Mouse (Mus musculus): Measurements from ENCODE around the gene Tshz2. TPM values are rescaled to one million over a fixed set of nuclear protein-coding genes. Genes with fewer than 3 reads are reported as not detected.

Tshz2 gene
- polyA plus RNA-seq, 1 experiment from 2014 or later: 7.2 TPM

DNA sequence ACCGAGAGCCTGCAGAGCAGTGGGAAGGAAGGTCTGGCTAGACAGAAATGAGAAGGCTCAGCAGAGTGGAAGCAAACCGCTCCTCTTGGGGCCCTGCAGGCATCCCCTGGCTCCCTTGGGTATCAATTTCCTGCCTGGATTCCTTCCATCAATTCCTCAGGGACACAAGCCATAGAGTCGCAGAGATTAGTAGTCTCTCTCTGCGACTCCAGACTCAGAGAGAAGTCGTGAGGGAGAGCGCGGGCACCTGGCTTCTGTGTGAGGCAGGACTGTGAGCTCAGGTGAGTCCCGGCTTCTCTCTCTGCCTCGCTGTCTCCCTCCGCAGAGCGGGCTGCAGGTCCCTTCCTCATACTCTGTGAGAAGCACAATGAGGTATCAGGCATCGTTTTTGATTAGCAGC, 363.2 kb downstream of the Tshz2 start:
- ATAC-seq (ENCODE audit: low read depth): no peak
- H3K36me3 ChIP-seq (ENCODE audit: control insufficient read depth, insufficient read depth, low read length): no peaks in the 10 kb centered on the region
- no peaks in the 10 kb centered on the region; the same call in 1 of the 2 replicates for H3K27me3 ChIP-seq (ENCODE audit: control insufficient read depth, insufficient read depth, low read depth, low read length)
- peak overlapping the region; percentile 57 for H3K9ac ChIP-seq (ENCODE audit: low read length)
- 22% methylated on average over 12 of the region's 12 CpGs for WGBS
- H3K4me2 ChIP-seq (ENCODE audit: low read depth, low read length): peak overlapping the region; percentile 36
- H3K4me1 ChIP-seq (replicated peaks; ENCODE audit: control insufficient read depth, insufficient read depth, low read length): peaks cover 24% of the 10 kb centered on the region
- 0 out of 2 replicates have a peak overlapping the region, but pooled peaks have one; percentile 18 for H3K4me3 ChIP-seq (ENCODE audit: low read length)
- peak overlapping the region; percentile 7; the same call in 1 of the 2 replicates for H3K27ac ChIP-seq (ENCODE audit: low read length)
- H3K9me3 ChIP-seq (ENCODE audit: control insufficient read depth, low read length): no peaks in the 10 kb centered on the region

DNA sequence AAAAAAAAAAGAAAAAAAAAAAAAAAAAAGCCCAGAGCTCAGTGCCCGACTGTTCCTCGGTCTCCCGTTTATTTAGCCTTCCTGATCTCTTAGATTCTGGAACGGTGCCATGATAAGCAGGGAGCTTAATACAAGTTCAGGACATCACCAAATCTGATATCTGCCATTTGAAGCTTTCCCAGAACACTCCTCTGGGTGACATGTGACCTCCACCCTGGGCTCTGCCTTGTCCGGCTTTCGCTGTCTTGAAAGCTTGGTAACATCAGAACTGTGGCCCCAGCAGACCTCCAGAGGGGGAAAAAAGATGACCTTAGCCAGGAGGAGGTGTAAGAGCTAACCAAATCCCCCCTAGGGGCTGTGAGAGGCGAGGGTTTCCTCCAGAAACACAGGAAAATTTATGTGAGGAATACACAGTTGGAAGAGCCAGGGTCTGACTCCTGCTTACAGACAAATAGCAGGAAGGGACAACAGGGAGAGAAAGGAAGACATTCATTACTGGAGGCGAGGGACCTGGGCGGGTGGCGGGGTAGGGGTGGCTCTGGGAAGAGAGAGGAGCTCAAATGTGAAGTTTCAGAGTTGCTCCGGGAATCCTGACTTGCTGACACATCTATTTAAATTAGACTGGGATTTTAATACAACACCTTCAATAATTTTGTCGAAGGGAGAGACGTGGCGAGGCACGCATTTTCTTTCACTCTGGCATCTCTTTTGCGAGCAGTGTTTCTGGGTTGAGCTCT, 363.9 kb downstream of the Tshz2 start:
- peaks cover 24% of the 10 kb centered on the region for H3K4me1 ChIP-seq (replicated peaks; ENCODE audit: control insufficient read depth, insufficient read depth, low read length)

DNA sequence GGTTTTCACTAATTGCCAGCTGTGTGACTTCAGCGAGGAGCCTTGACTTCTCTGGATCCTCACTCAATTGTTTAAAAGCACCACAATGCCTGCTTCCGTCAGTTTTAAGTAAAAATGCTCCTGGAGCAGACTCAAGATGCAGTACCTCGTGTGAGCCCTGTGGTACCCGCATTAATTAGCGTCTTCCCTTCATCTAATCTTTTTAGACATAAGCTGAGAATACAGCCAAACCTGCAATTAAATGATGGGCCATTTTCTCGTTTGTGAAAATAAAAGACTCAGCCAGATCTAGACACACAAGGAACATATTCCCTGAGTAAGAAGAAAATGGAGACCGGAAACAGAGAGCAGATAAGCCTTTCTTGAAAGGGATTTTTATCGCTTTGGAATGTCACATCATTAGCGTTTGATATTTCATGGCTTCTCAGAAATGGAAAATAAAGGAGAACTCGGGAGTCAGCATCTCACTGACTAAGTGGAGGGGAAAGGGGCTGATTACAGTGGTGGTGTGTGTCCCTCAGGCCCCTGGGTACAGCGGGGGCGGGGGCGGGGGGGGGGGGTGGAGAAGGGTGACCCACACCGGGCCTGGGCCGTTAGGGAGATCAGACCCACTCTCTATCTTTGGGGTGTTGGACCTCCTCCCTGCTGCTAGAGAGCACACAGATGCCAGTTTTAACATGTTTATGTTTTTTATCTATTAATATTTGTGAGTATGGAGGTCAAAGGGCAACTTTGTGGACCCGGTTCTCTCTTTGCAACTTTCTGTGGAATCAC, 364.6 kb downstream of the Tshz2 start:
- Histone ChIP-seq H3K4me2 (ENCODE audit: low read depth, low read length) (no peak overlapping the region), H3K9ac (ENCODE audit: low read length) (no peak overlapping the region), H3K4me3 (ENCODE audit: low read length) (no peak overlapping the region), H3K4me1 (replicated peaks; ENCODE audit: control insufficient read depth, insufficient read depth, low read length) (peaks cover 26% of the 10 kb centered on the region), H3K36me3 (ENCODE audit: control insufficient read depth, insufficient read depth, low read length) (no peaks in the 10 kb centered on the region), H3K27ac (ENCODE audit: low read length) (no peak overlapping the region), H3K9me3 (ENCODE audit: control insufficient read depth, low read length) (no peaks in the 10 kb centered on the region), H3K27me3 (ENCODE audit: control insufficient read depth, insufficient read depth, low read depth, low read length) (no peaks in the 10 kb centered on the region; the same call in 1 of the 2 replicates)
- 0 out of 2 replicates have a peak, but pooled peaks have one; percentile 13 for ATAC-seq (ENCODE audit: low read depth)
- 48% methylated on average over 16 of the region's 16 CpGs for WGBS

More for the DNA sequence above, 363.9 kb downstream of the Tshz2 start:
- Histone ChIP-seq H3K27me3 (ENCODE audit: control insufficient read depth, insufficient read depth, low read depth, low read length) (no peaks in the 10 kb centered on the region; the same call in 1 of the 2 replicates), H3K27ac (ENCODE audit: low read length) (peak overlapping the region; percentile 4; the same call in 1 of the 2 replicates), H3K4me3 (ENCODE audit: low read length) (no peak overlapping the region), H3K9ac (ENCODE audit: low read length) (no peak overlapping the region), H3K4me2 (ENCODE audit: low read depth, low read length) (peak overlapping the region; percentile 36), H3K9me3 (ENCODE audit: control insufficient read depth, low read length) (no peaks in the 10 kb centered on the region), H3K36me3 (ENCODE audit: control insufficient read depth, insufficient read depth, low read length) (no peaks in the 10 kb centered on the region)
- peak; percentile 32; the same call in 1 of the 2 replicates for ATAC-seq (ENCODE audit: low read depth)
- WGBS: 32% methylated on average over 16 of the region's 16 CpGs

DNA sequence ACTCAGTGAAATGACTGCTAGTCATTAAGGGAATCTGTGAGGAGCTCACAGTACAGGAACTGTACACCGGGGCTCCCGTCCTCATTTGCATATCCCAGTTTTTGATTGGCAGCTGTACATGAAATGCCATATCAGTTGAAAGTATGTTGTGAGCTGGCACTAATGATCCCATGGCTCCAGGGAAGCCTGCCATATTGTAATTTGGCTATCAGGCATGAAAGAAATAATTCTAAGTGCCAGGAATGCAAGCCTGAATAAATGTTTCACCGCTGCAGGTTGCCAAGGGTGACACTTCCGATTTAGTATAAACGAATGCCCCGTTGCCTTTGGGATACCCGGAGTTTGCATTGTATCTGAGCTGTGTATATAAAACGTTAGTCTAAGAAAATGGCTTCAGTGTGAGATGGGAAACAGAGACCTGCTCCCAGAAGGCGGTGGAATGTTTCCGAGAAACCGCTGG, 366.1 kb downstream of the Tshz2 start:
- 41% methylated on average over 11 of the region's 11 CpGs for WGBS
- Histone ChIP-seq H3K27ac (ENCODE audit: low read length) (no peak overlapping the region), H3K9me3 (ENCODE audit: control insufficient read depth, low read length) (no peaks in the 10 kb centered on the region), H3K4me1 (replicated peaks; ENCODE audit: control insufficient read depth, insufficient read depth, low read length) (peaks cover 32% of the 10 kb centered on the region), H3K9ac (ENCODE audit: low read length) (no peak overlapping the region), H3K36me3 (ENCODE audit: control insufficient read depth, insufficient read depth, low read length) (no peaks in the 10 kb centered on the region), H3K4me2 (ENCODE audit: low read depth, low read length) (no peak overlapping the region), H3K27me3 (ENCODE audit: control insufficient read depth, insufficient read depth, low read depth, low read length) (no peaks in the 10 kb centered on the region; the same call in 1 of the 2 replicates), H3K4me3 (ENCODE audit: low read length) (no peak overlapping the region)
- no peak for ATAC-seq (ENCODE audit: low read depth)

DNA sequence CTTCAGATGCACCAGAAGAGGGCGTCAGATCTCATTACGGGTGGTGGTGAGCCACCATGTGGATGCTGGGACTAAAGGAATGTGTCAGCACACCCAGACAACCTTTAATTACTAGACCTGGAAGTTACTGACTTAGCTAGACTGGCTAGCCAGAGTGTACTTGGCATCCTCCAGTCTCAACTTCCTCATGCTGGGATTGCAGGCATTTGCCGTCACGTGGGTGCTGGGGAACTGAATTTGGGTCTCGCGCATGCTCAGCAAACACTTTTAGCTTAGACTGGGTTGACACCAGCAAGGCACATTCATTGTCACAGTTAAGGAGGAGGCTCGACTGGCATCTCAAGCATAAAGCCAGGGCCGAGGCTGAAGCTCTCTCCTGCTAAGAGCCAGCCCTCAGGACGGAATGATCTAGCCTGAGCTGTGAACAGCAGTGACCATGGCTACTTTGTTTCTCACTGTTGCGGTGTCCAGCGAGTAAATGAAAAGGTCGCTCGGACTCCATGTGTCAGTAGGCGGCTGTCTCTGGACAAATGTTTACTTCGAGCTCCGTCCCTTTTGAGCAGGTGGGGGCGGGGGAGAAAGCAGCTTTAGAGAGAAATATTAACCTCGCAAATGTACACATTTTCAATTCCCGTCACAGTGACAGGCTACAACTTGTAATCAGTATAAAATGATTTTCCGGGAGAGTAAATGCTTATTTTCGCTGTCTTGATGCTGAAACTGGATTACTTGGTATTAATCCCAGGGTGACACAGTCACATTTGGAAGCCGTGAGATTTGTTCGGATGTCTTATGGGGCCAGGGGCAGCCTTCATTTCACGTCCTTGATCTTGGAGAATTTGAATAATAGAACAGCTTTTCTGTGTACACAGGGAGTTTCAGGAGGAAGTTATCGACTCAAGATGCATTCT, 370.0 kb downstream of the Tshz2 start:
- ATAC-seq (ENCODE audit: low read depth): peak; percentile 76
- Histone ChIP-seq H3K4me2 (ENCODE audit: low read depth, low read length) (peak overlapping the region; percentile 63), H3K9me3 (ENCODE audit: control insufficient read depth, low read length) (no peaks in the 10 kb centered on the region), H3K4me1 (replicated peaks; ENCODE audit: control insufficient read depth, insufficient read depth, low read length) (peaks cover 17% of the 10 kb centered on the region), H3K9ac (ENCODE audit: low read length) (peak overlapping the region; percentile 61), H3K4me3 (ENCODE audit: low read length) (peak overlapping the region; percentile 44), H3K27me3 (ENCODE audit: control insufficient read depth, insufficient read depth, low read depth, low read length) (no peaks in the 10 kb centered on the region), H3K27ac (ENCODE audit: low read length) (peak overlapping the region; percentile 55), H3K36me3 (ENCODE audit: control insufficient read depth, insufficient read depth, low read length) (no peaks in the 10 kb centered on the region)
- WGBS: 20% methylated on average over 25 of the region's 25 CpGs

DNA sequence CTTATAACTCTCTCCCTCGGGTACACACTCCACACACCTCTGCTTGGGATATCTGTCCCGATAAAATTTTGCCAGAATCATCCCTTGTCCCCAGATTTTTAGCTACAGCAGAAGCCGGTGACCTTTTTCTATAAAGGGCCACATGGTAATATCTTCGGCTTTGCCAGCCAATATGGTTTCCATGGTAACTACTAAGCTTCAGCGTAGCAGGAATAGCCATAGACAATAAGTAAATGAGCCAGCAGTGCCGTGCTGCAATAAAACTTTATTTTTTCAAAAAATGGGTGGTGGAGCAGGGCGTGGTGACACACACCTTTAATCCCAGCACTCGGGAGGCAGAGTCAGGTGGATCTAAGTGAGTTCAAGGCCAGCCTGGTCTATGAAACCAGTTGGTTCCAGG, 370.9 kb downstream of the Tshz2 start:
- H3K4me1 ChIP-seq (replicated peaks; ENCODE audit: control insufficient read depth, insufficient read depth, low read length): peaks cover 16% of the 10 kb centered on the region
- no peak for ATAC-seq (ENCODE audit: low read depth)
- H3K4me2 ChIP-seq (ENCODE audit: low read depth, low read length): peak overlapping the region; percentile 63
- H3K9me3 ChIP-seq (ENCODE audit: control insufficient read depth, low read length): no peaks in the 10 kb centered on the region
- no peak overlapping the region for H3K9ac ChIP-seq (ENCODE audit: low read length)
- no peaks in the 10 kb centered on the region for H3K27me3 ChIP-seq (ENCODE audit: control insufficient read depth, insufficient read depth, low read depth, low read length)
- H3K4me3 ChIP-seq (ENCODE audit: low read length): peak overlapping the region; percentile 44
- WGBS: 71% methylated on average over 8 of the region's 8 CpGs
- H3K27ac ChIP-seq (ENCODE audit: low read length): no peak overlapping the region
- H3K36me3 ChIP-seq (ENCODE audit: control insufficient read depth, insufficient read depth, low read length): no peaks in the 10 kb centered on the region

DNA sequence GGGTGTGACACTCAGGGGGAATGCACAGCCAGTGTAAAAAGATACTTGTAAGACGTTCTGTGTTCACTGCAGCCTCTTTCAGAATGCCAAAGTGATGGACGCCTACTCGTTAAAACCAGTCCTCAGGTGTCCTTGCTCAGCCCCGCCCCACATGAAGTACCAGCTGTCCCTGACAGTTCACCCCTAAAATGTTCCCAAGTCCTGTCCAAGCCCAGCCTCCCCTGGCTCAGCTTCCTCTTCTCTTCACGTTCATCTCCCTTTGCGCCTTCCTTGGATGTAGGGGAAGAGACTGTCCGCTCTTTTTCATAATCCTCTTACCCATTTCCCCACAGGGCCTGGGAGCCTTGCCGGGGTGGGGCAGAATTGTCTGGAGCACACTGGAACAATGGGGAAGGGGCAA, 374.0 kb downstream of the Tshz2 start:
- H3K4me3 ChIP-seq (ENCODE audit: low read length): no peak overlapping the region
- H3K4me1 ChIP-seq (replicated peaks; ENCODE audit: control insufficient read depth, insufficient read depth, low read length): peaks cover 14% of the 10 kb centered on the region
- peak overlapping the region; percentile 39 for H3K27ac ChIP-seq (ENCODE audit: low read length)
- no peaks in the 10 kb centered on the region for H3K36me3 ChIP-seq (ENCODE audit: control insufficient read depth, insufficient read depth, low read length)
- no peak overlapping the region for H3K9ac ChIP-seq (ENCODE audit: low read length)
- H3K27me3 ChIP-seq (ENCODE audit: control insufficient read depth, insufficient read depth, low read depth, low read length): no peaks in the 10 kb centered on the region
- no peaks in the 10 kb centered on the region for H3K9me3 ChIP-seq (ENCODE audit: control insufficient read depth, low read length)
- no peak overlapping the region for H3K4me2 ChIP-seq (ENCODE audit: low read depth, low read length)
- no peak for ATAC-seq (ENCODE audit: low read depth)
- 68% methylated on average over 8 of the region's 8 CpGs for WGBS

DNA sequence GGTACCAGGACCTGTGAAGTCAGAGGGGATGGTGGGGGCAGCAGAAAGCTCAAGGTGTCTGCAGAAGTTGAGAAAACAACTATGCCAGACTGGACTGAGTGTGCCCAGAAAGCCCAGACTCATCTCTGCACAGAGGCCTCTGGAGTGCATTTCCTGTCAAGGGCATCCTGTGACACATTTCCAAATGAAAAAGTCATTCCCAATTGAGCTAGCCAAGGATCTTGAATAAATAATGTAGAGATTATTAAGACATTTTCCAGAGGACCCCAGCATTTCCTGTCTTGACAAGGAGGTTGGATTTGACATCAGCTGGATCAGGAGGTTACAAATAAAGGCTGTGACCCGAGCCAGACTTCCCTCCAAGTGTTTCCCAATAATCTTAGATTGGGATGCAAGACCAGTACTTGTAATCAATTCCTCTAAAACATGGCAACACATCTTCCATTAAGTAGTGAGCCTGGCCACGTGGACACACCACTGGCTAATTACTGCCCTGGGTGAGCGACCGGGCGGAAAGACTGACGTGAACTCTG, 374.7 kb downstream of the Tshz2 start:
- Histone ChIP-seq H3K9ac (ENCODE audit: low read length) (no peak overlapping the region), H3K4me2 (ENCODE audit: low read depth, low read length) (no peak overlapping the region), H3K27me3 (ENCODE audit: control insufficient read depth, insufficient read depth, low read depth, low read length) (no peaks in the 10 kb centered on the region), H3K4me1 (replicated peaks; ENCODE audit: control insufficient read depth, insufficient read depth, low read length) (peaks cover 17% of the 10 kb centered on the region), H3K4me3 (ENCODE audit: low read length) (no peak overlapping the region), H3K27ac (ENCODE audit: low read length) (peak overlapping the region; percentile 39), H3K36me3 (ENCODE audit: control insufficient read depth, insufficient read depth, low read length) (no peaks in the 10 kb centered on the region), H3K9me3 (ENCODE audit: control insufficient read depth, low read length) (no peaks in the 10 kb centered on the region)
- ATAC-seq (ENCODE audit: low read depth): peak; percentile 39; the same call in 1 of the 2 replicates
- 60% methylated on average over 6 of the region's 6 CpGs for WGBS
